Comparison of ENCODE assay signal across 19 mouse cellular contexts in genomic region chrX:104397526-104397925, GRCm38 (mm10).
"Had no signal": no experiment of that assay in that cellular context is flagged by ENCODE, and none has a peak within 500 bp of the region (broad histone marks: within the 10 kb centered on the region; RNA-seq: fewer than 3 reads in every experiment).

No protein-coding gene starts in this region.

- DNase-seq: kidney, adult 11 months; kidney, adult 8-10 months; kidney, postnatal 10 days; kidney, postnatal 36 days; layer of hippocampus, postnatal 36 days; liver, embryonic 13.5 days; lung, adult 2 months; lung, postnatal 14 days; lung, postnatal 4 days; right cerebral cortex, adult 18-20 months; right cerebral cortex, postnatal 14 days; right cerebral cortex, postnatal 4 days; thymus, adult 18-20 months; thymus, postnatal 25 days had no signal

- H3K36me3 ChIP-seq: kidney, embryonic 15.5 days; liver, embryonic 13.5 days; midbrain, embryonic 10.5 days; midbrain, embryonic 13.5 days had no signal

- H3K27me3 ChIP-seq: liver, embryonic 13.5 days; megakaryocyte, embryonic 14.5 days had no signal

- ATAC-seq: midbrain, embryonic 13.5 days; midbrain, embryonic 16.5 days had no signal
